15 mouse cellular contexts compared by ENCODE assay signal in the genomic region with DNA sequence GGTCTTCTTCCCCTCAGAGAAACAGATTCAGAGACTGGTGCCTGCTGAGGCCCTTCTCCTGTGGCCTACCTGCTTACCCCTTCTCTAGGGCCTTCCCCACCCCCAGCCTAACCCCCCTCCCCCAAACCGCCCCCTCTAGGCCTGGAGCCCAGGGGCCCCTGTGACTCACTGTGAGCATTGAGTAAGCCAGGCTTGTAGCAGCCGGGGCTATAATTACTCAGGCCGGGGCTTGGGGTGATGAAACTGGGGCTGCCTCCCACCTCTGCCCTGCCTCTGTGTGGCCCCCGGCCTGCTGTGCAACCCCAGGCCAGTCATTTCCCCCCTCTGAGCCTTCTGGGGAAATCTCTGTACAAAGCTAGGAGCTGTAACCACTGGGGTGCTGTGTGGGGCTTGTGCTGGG. TPM values are rescaled to one million over a fixed set of nuclear protein-coding genes. Genes with fewer than 3 reads are reported as not detected.
DNase-seq lines count a peak whose midpoint lies in the region; ATAC-seq and TF ChIP-seq lines count a peak whose summit lies in the region.
"Had no signal": no experiment of that assay in that cellular context is flagged by ENCODE, and none has a peak within 500 bp of the region (broad histone marks: within the 10 kb centered on the region; RNA-seq: fewer than 3 reads in every experiment).

No protein-coding gene starts in this region.

- TF ChIP-seq POLR2A in ES-Bruce4 (IDR thresholded peaks at IDR 0.05; ENCODE audit: insufficient read depth, low read length) = no peak

- H3K4me3 ChIP-seq in left cerebral cortex, adult 2 months = no peak overlapping the region
- H3K4me3 ChIP-seq in ES-Bruce4 (ENCODE audit: low read depth, low read length) = peak overlapping the region; percentile 21
- H3K4me3 ChIP-seq in embryonic facial prominence, embryonic 15.5 days (replicated peaks) = no peak overlapping the region; the same call in 1 of the 2 replicates
- H3K4me3 ChIP-seq in stomach, embryonic 14.5 days (ENCODE audit: low read depth, low read length) = no peak overlapping the region
- H3K4me3 ChIP-seq: lung, embryonic 15.5 days had no signal

- peak overlapping the region; percentile 28 for H3K27ac ChIP-seq in left cerebral cortex, adult 2 months
- peak overlapping the region; percentile 44 for H3K27ac ChIP-seq in ES-Bruce4 (ENCODE audit: insufficient read depth, low read length)
- H3K27ac ChIP-seq in embryonic facial prominence, embryonic 15.5 days (replicated peaks) = peak overlapping the region; percentile 60
- H3K27ac ChIP-seq in stomach, embryonic 14.5 days (ENCODE audit: low read length) = peak overlapping the region; percentile 63
- H3K27ac ChIP-seq: lung, embryonic 15.5 days had no signal

- no peaks in the 10 kb centered on the region for H3K27me3 ChIP-seq in ES-Bruce4 (ENCODE audit: control insufficient read depth, insufficient read depth, low read length, poor library complexity, severe bottlenecking)
- H3K27me3 ChIP-seq in embryonic facial prominence, embryonic 15.5 days = no peaks in the 10 kb centered on the region
- H3K27me3 ChIP-seq in stomach, embryonic 14.5 days (ENCODE audit: control insufficient read depth, insufficient read depth, low read length) = no peaks in the 10 kb centered on the region
- H3K27me3 ChIP-seq: lung, embryonic 15.5 days had no signal

- intact Hi-C loops in left cerebral cortex, adult 2 months (cut with DNase I) = no loop called here
- intact Hi-C loops in left cerebral cortex, postnatal 25 days (cut with DNase I) = no loop called here

- H3K4me1 ChIP-seq in ES-Bruce4 (ENCODE audit: control insufficient read depth, insufficient read depth, low read length) = no peaks in the 10 kb centered on the region
- peaks cover 45% of the 10 kb centered on the region for H3K4me1 ChIP-seq in embryonic facial prominence, embryonic 15.5 days
- peaks cover 16% of the 10 kb centered on the region; the same call in 1 of the 2 replicates for H3K4me1 ChIP-seq in stomach, embryonic 14.5 days (ENCODE audit: control insufficient read depth, insufficient read depth, low read length)

- no peak for TF ChIP-seq EP300 in ES-Bruce4 (IDR thresholded peaks at IDR 0.05; ENCODE audit: insufficient read depth, low read depth, low read length)

- 65% methylated on average over 4 of the region's 4 CpGs for WGBS in embryonic facial prominence, embryonic 15.5 days
- WGBS in stomach, embryonic 14.5 days = 73% methylated on average over 4 of the region's 4 CpGs

- no peak for ATAC-seq in embryonic facial prominence, embryonic 15.5 days (ENCODE audit: insufficient number of reproducible peaks, low FRiP score, low TSS enrichment, low read depth)
- no peak for ATAC-seq in stomach, embryonic 14.5 days (ENCODE audit: insufficient number of reproducible peaks, insufficient read depth, low FRiP score, low read depth)
- ATAC-seq in inflammation-experienced regulatory T-cells, adult 6 months = no peak

- no peak overlapping the region for H3K4me2 ChIP-seq in embryonic facial prominence, embryonic 15.5 days (replicated peaks)
- peak overlapping the region; percentile 6; the same call in 1 of the 2 replicates for H3K4me2 ChIP-seq in stomach, embryonic 14.5 days (replicated peaks; ENCODE audit: low read depth, low read length)
- H3K4me2 ChIP-seq: lung, embryonic 15.5 days had no signal

- peaks cover 31% of the 10 kb centered on the region for H3K36me3 ChIP-seq in ES-Bruce4 (ENCODE audit: control insufficient read depth, insufficient read depth, low read length, poor library complexity, severe bottlenecking)
- peaks cover 72% of the 10 kb centered on the region for H3K36me3 ChIP-seq in embryonic facial prominence, embryonic 15.5 days
- peaks cover 70% of the 10 kb centered on the region for H3K36me3 ChIP-seq in stomach, embryonic 14.5 days (ENCODE audit: control insufficient read depth, insufficient read depth, low read length)

- no peak for TF ChIP-seq CTCF in left cerebral cortex, adult 2 months (IDR thresholded peaks at IDR 0.05)
- no peak for TF ChIP-seq CTCF in ES-Bruce4 (IDR thresholded peaks at IDR 0.05; ENCODE audit: low read depth, low read length)

- H3K9ac ChIP-seq in ES-Bruce4 (ENCODE audit: low read depth, poor library complexity, severe bottlenecking) = peak overlapping the region; percentile 69
- H3K9ac ChIP-seq in embryonic facial prominence, embryonic 15.5 days = no peak overlapping the region
- no peak overlapping the region; the same call in 1 of the 2 replicates for H3K9ac ChIP-seq in stomach, embryonic 14.5 days (replicated peaks; ENCODE audit: low read depth, low read length)
- H3K9ac ChIP-seq: lung, embryonic 15.5 days had no signal

- H3K9me3 ChIP-seq in ES-Bruce4 (replicated peaks; ENCODE audit: control insufficient read depth, insufficient read depth, low read length, poor library complexity, severe bottlenecking) = no peaks in the 10 kb centered on the region
- H3K9me3 ChIP-seq in embryonic facial prominence, embryonic 15.5 days (replicated peaks) = no peaks in the 10 kb centered on the region
- H3K9me3 ChIP-seq in stomach, embryonic 14.5 days (ENCODE audit: control insufficient read depth, low read depth, low read length) = no peaks in the 10 kb centered on the region
- H3K9me3 ChIP-seq: lung, embryonic 15.5 days had no signal

- no peak for DNase-seq in left cerebral cortex, adult 2 months (ENCODE audit: extremely low spot score in 1 of 2, low spot score in 2 of 2)
- no peak for DNase-seq in left cerebral cortex, postnatal 25 days (ENCODE audit: low spot score in 2 of 2)
- no peak for DNase-seq in ovary, adult 18-20 months (ENCODE audit: low spot score)
- DNase-seq: cerebellum, postnatal 14 days; kidney, postnatal 4 days; retina, postnatal 1 day; thymus, postnatal 36 days had no signal

RNA-seq across cellular contexts. Expression of gene Zbtb7a, which starts 11.3 kb away (rescaled TPM):
- total RNA-seq in left cerebral cortex, adult 2 months (2021) = 100 to 1,000 TPM; 130 to 132 TPM
- total RNA-seq in left cerebral cortex, postnatal 25 days (2021) = 100 to 1,000 TPM; 114 TPM
- 12.6 and 14.4 TPM in 2 replicates for polyA plus RNA-seq in ES-Bruce4 (2011; ENCODE audit: insufficient read depth, insufficient read length, low read depth, missing spikeins)
- 57.6 and 59.4 TPM in 2 replicates for polyA plus RNA-seq in embryonic facial prominence, embryonic 15.5 days (2015; fragmentation: Nextera tagmentation; extraction: Ambion mirVana)
- polyA plus RNA-seq in stomach, embryonic 14.5 days (2014; fragmentation: Nextera tagmentation; extraction: Ambion mirVana) = 25.5 and 27.4 TPM in 2 replicates
- polyA plus RNA-seq in inflammation-experienced regulatory T-cells, adult 6 months (2017; shearing (Covaris generic)) = 10 to 100 TPM in 1 of 3 experiments, 1 to 10 TPM in 2; 8.5 to 10.8 (median 9.3) TPM

RNA-seq across cellular contexts. Expression of gene Pias4, which starts 21.4 kb away (rescaled TPM):
- total RNA-seq in left cerebral cortex, adult 2 months (2021) = 10 to 100 TPM; 26.7 to 32.0 TPM
- 10 to 100 TPM; 26.6 to 28.7 TPM for total RNA-seq in left cerebral cortex, postnatal 25 days (2021)
- polyA plus RNA-seq in ES-Bruce4 (2011; ENCODE audit: insufficient read depth, insufficient read length, low read depth, missing spikeins) = 36.8 and 44.9 TPM in 2 replicates
- 52.0 and 52.7 TPM in 2 replicates for polyA plus RNA-seq in embryonic facial prominence, embryonic 15.5 days (2015; fragmentation: Nextera tagmentation; extraction: Ambion mirVana)
- 32.7 and 40.9 TPM in 2 replicates for polyA plus RNA-seq in stomach, embryonic 14.5 days (2014; fragmentation: Nextera tagmentation; extraction: Ambion mirVana)
- 10 to 100 TPM; 15.4 to 21.5 (median 17.1) TPM for polyA plus RNA-seq in inflammation-experienced regulatory T-cells, adult 6 months (2017; shearing (Covaris generic))

RNA-seq across cellular contexts. Expression of gene Eef2, which starts 30.1 kb away (rescaled TPM):
- 100 to 1,000 TPM; 884 to 901 TPM for total RNA-seq in left cerebral cortex, adult 2 months (2021)
- total RNA-seq in left cerebral cortex, postnatal 25 days (2021) = 100 to 1,000 TPM; 854 to 872 TPM
- polyA plus RNA-seq in ES-Bruce4 (2011; ENCODE audit: insufficient read depth, insufficient read length, low read depth, missing spikeins) = 2,442 and 2,478 TPM in 2 replicates
- 654 and 688 TPM in 2 replicates for polyA plus RNA-seq in embryonic facial prominence, embryonic 15.5 days (2015; fragmentation: Nextera tagmentation; extraction: Ambion mirVana)
- polyA plus RNA-seq in stomach, embryonic 14.5 days (2014; fragmentation: Nextera tagmentation; extraction: Ambion mirVana) = 416 and 434 TPM in 2 replicates
- 1,000 to 10,000 TPM in 1 of 3 experiments, 100 to 1,000 TPM in 2; 925 to 1,158 (median 972) TPM for polyA plus RNA-seq in inflammation-experienced regulatory T-cells, adult 6 months (2017; shearing (Covaris generic))

RNA-seq across cellular contexts. Expression of gene Dapk3, which starts 36.5 kb away (rescaled TPM):
- 10 to 100 TPM; 74.6 to 89.4 TPM for total RNA-seq in left cerebral cortex, adult 2 months (2021)
- total RNA-seq in left cerebral cortex, postnatal 25 days (2021) = 10 to 100 TPM; 71.3 to 77.7 TPM
- 61.2 and 64.8 TPM in 2 replicates for polyA plus RNA-seq in ES-Bruce4 (2011; ENCODE audit: insufficient read depth, insufficient read length, low read depth, missing spikeins)
- polyA plus RNA-seq in embryonic facial prominence, embryonic 15.5 days (2015; fragmentation: Nextera tagmentation; extraction: Ambion mirVana) = 65.4 and 67.7 TPM in 2 replicates
- 48.9 and 58.7 TPM in 2 replicates for polyA plus RNA-seq in stomach, embryonic 14.5 days (2014; fragmentation: Nextera tagmentation; extraction: Ambion mirVana)
- polyA plus RNA-seq in inflammation-experienced regulatory T-cells, adult 6 months (2017; shearing (Covaris generic)) = 1 to 10 TPM; 3.1 to 5.4 (median 3.6) TPM

RNA-seq across cellular contexts. Expression of gene 4930442H23Rik, which starts 37.4 kb away (rescaled TPM):
- total RNA-seq in left cerebral cortex, adult 2 months (2021) = not detected
- total RNA-seq in left cerebral cortex, postnatal 25 days (2021) = not detected
- polyA plus RNA-seq in ES-Bruce4 (2011; ENCODE audit: insufficient read depth, insufficient read length, low read depth, missing spikeins) = not detected in 2 replicates
- 0.13 and 0.21 TPM in 2 replicates for polyA plus RNA-seq in embryonic facial prominence, embryonic 15.5 days (2015; fragmentation: Nextera tagmentation; extraction: Ambion mirVana)
- polyA plus RNA-seq in stomach, embryonic 14.5 days (2014; fragmentation: Nextera tagmentation; extraction: Ambion mirVana) = not detected in 2 replicates
- polyA plus RNA-seq in inflammation-experienced regulatory T-cells, adult 6 months (2017; shearing (Covaris generic)) = not detected
- total RNA-seq: left cerebral cortex, postnatal 14 days had no signal
- polyA plus RNA-seq: brain, embryonic 14.5 days; frontal cortex, adult 2 months had no signal
